Mouse (Mus musculus) heart, postnatal 0 days (tissue): ENCODE data around the gene Cenpf. TPM values are rescaled to one million over a fixed set of nuclear protein-coding genes. Genes with fewer than 3 reads are reported as not detected.
A peak's percentile ranks its signal among the peaks of the same experiment; 100 is the strongest.

ENCODE experiments used
- ATAC-seq: fragments of 200-750 bp; cut with Nextera tagmentation; 2 replicates; pipeline ENCODE4 v1.8.0; 2017; ENCODE audit warnings: low read depth, moderate number of reproducible peaks, moderate library complexity; ENCODE audit not compliant: insufficient read depth
- DNase-seq: peaks from one replicate; pipeline ENCODE4 v3.0.0-alpha.2; 2016; ENCODE audit warnings: low spot score
- H3K27ac ChIP-seq: fragments of 300-500 bp; sonication (generic); 2 replicates; pipeline ENCODE4 v1.5.1; 2014; ENCODE audit warnings: low read depth, mild to moderate bottlenecking
- H3K27me3 ChIP-seq: fragments of 300-500 bp; sonication (generic); 2 replicates; pipeline ENCODE4 v1.6.1; 2014; ENCODE audit warnings: low read length, mixed read lengths; ENCODE audit not compliant: control insufficient read depth, insufficient read depth
- H3K36me3 ChIP-seq: fragments of 300-500 bp; sonication (generic); replicated peaks from 2 replicates; pipeline ENCODE4 v1.6.1; 2014; ENCODE audit warnings: low read length, mixed read lengths; ENCODE audit not compliant: control insufficient read depth, insufficient read depth
- H3K4me1 ChIP-seq: fragments of 300-500 bp; sonication (generic); 2 replicates; pipeline ENCODE4 v1.6.1; 2014; ENCODE audit warnings: antibody characterized with exemption; ENCODE audit not compliant: control insufficient read depth, insufficient read depth
- H3K4me2 ChIP-seq: fragments of 300-500 bp; sonication (generic); 2 replicates; pipeline ENCODE4 v1.6.1; 2014; ENCODE audit warnings: low read depth, mild to moderate bottlenecking, low read length, moderate library complexity
- H3K4me3 ChIP-seq: fragments of 300-500 bp; sonication (generic); 2 replicates; pipeline ENCODE4 v1.5.1; 2014; ENCODE audit warnings: low read depth, low read length
- H3K9ac ChIP-seq: fragments of 300-500 bp; sonication (generic); replicated peaks from 2 replicates; pipeline ENCODE4 v1.6.1; 2014; ENCODE audit warnings: low read depth, low read length, mixed read lengths
- H3K9me3 ChIP-seq: fragments of 300-500 bp; sonication (generic); replicated peaks from 2 replicates; pipeline ENCODE4 v1.6.1; 2016; ENCODE audit warnings: low read length; ENCODE audit not compliant: control insufficient read depth
- CTCF ChIP-seq: IDR thresholded peaks from 2 replicates; pipeline ENCODE4 v1.5.1; 2016; ENCODE audit warnings: antibody characterized with exemption, control low read depth, low read depth
- EP300 ChIP-seq: IDR thresholded peaks from 2 replicates; pipeline ENCODE4 v1.6.1; 2016; ENCODE audit warnings: antibody characterized with exemption, low read depth
- WGBS: fragments of 180-500 bp; shearing (Covaris S2); extraction: QIAGEN DNeasy Blood & Tissue Kit; methylation state at CpG from one replicate; pipeline ENCODE4 v1.1.7; 2014; 5-methylcytosine and 5-hydroxymethylcytosine counted together
- polyA plus RNA-seq: library from polyadenylated mRNA; unstranded; fragments of >200 nt; fragmentation: Nextera tagmentation; extraction: Ambion mirVana; gene quantifications from 2 replicates; pipeline ENCODE4 v1.2.1, GENCODE M21; 2015
- total RNA-seq: library from RNA; depleted of rRNA; stranded (reverse); fragments of >200 nt; gene quantifications from 2 replicates; pipeline ENCODE4 v1.2.3, GENCODE M21; 2014; ENCODE audit warnings: low replicate concordance; rRNA removed

Cenpf gene
- total RNA-seq, result 11.1 and 11.2 TPM in 2 replicates
- polyA plus RNA-seq, result 23.2 and 26.7 TPM in 2 replicates

GRCm38 (mm10) chr1:189687654-189688387, at the start of gene Cenpf:
Gene Cenpf, minus strand, starts transcription at chr1:189688086.
- peaks cover 30% of the 10 kb centered on the region for H3K36me3 ChIP-seq
- peak within 1 kb of the TSS; percentile 93 for H3K4me2 ChIP-seq
- under 1% methylated on average over 51 of the region's 55 CpGs for WGBS
- DNase-seq (peak; percentile 98), ATAC-seq (peak; percentile 100)
- H3K9ac ChIP-seq, result peak within 1 kb of the TSS; percentile 74
- peak within 1 kb of the TSS; percentile 80 for H3K4me3 ChIP-seq
- H3K9me3 ChIP-seq, result no peaks in the 10 kb centered on the region
- peaks cover 8% of the 10 kb centered on the region for H3K4me1 ChIP-seq
- no peak for TF ChIP-seq CTCF
- TF ChIP-seq EP300, result no peak
- H3K27me3 ChIP-seq, result no peaks in the 10 kb centered on the region
- H3K27ac ChIP-seq, result peak within 1 kb of the TSS; percentile 49

GRCm38 (mm10) chr1:189732156-189732555, 44.3 kb upstream of the Cenpf start:
- no peak for ATAC-seq
- Histone ChIP-seq H3K9me3 (no peaks in the 10 kb centered on the region), H3K4me1 (peaks cover 18% of the 10 kb centered on the region), H3K27ac (peak overlapping the region; percentile 6; the same call in 1 of the 2 replicates), H3K27me3 (no peaks in the 10 kb centered on the region), H3K4me3 (no peak overlapping the region), H3K36me3 (no peaks in the 10 kb centered on the region), H3K9ac (no peak overlapping the region), H3K4me2 (no peak overlapping the region)
- TF ChIP-seq EP300 (no peak), CTCF (no peak)
- DNase-seq, result no peak
- whole genome bisulfite sequencing, result 70% methylated on average over 8 of the region's 8 CpGs

- ATAC-seq, result no peak
- H3K4me1 ChIP-seq, result peaks cover 21% of the 10 kb centered on the region
- H3K9me3 ChIP-seq, result no peaks in the 10 kb centered on the region
- H3K27ac ChIP-seq, result peak overlapping the region; percentile 6; the same call in 1 of the 2 replicates
- peak; percentile 52 for DNase-seq
- H3K27me3 ChIP-seq, result no peaks in the 10 kb centered on the region
- TF ChIP-seq CTCF (no peak), EP300 (no peak)
- no peak overlapping the region for H3K4me2 ChIP-seq
- H3K36me3 ChIP-seq, result no peaks in the 10 kb centered on the region
- H3K9ac ChIP-seq, result no peak overlapping the region
- 63% methylated on average over 10 of the region's 10 CpGs for WGBS
- H3K4me3 ChIP-seq, result no peak overlapping the region
Observed at GRCm38 (mm10) chr1:189731697-189732096, 43.8 kb upstream of the Cenpf start.

GRCm38 (mm10) chr1:189729141-189729815, 41.4 kb upstream of the Cenpf start:
- H3K27me3 ChIP-seq, result no peaks in the 10 kb centered on the region
- H3K27ac ChIP-seq, result peak overlapping the region; percentile 93
- WGBS, result 19% methylated on average over 17 of the region's 17 CpGs
- TF ChIP-seq CTCF (no peak), EP300 (no peak)
- no peaks in the 10 kb centered on the region for H3K36me3 ChIP-seq
- H3K4me2 ChIP-seq, result peak overlapping the region; percentile 77
- H3K9ac ChIP-seq, result peak overlapping the region; percentile 64
- H3K4me1 ChIP-seq, result peaks cover 21% of the 10 kb centered on the region
- DNase-seq, result no peak
- ATAC-seq, result no peak
- H3K9me3 ChIP-seq, result no peaks in the 10 kb centered on the region
- H3K4me3 ChIP-seq, result peak overlapping the region; percentile 69

- Histone ChIP-seq H3K36me3 (no peaks in the 10 kb centered on the region), H3K27me3 (no peaks in the 10 kb centered on the region), H3K4me2 (peak overlapping the region; percentile 77), H3K4me1 (peaks cover 21% of the 10 kb centered on the region), H3K27ac (peak overlapping the region; percentile 93), H3K9ac (peak overlapping the region; percentile 64), H3K9me3 (no peaks in the 10 kb centered on the region), H3K4me3 (peak overlapping the region; percentile 69)
- no peak for TF ChIP-seq EP300
- no peak for TF ChIP-seq CTCF
- WGBS, result 1% methylated on average over 15 of the region's 15 CpGs
- ATAC-seq (no peak), DNase-seq (no peak)
Observed at GRCm38 (mm10) chr1:189728784-189729115, 40.9 kb upstream of the Cenpf start.
